Mouse (Mus musculus) brain, adult 2 months (tissue): ENCODE results near the gene Ccdc74a.
A peak's percentile ranks its signal among the peaks of the same experiment; 100 is the strongest.
"Not testable (repeated sequence)": the region's sequence is repeated elsewhere in the genome, so short reads cannot be mapped to it uniquely, and the experiment has no call there.

ENCODE experiments used
- DNase-seq: peaks from one replicate; pipeline ENCODE4 v3.0.0; 2011; ENCODE audit warnings: low read depth, low spot score

Gene Ccdc74a

GRCm38 (mm10) chr16:17646310-17647114 lies at the start of gene Ccdc74a:
Gene Ccdc74a, plus strand, starts transcription at chr16:17646470.
- DNase-seq: peak; percentile 89

- DNase-seq: peak; percentile 53
These were observed 45.2 kb upstream of the Ccdc74a start for GRCm38 (mm10) chr16:17600944-17601562.

DNA sequence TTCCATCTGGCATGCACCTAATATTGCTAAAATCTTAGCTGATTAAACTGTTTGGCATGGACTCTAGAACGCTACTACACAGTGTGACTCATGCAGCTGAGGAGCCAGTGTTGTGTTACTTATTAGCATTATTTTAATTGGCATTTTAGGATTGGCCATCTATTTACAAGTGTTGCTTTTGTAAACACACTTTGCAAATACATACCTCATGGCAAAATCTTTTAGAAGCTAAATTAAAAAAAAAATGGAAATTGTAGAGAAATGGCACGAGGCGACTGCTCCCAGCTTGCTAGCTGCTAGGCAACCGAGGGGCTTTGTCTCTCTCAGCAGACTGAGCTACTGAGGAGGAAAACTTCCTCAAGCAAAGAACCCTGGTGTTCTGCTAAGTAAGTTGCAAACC lies 41.3 kb upstream of the Ccdc74a start:
- DNase-seq: peak; percentile 20

DNA sequence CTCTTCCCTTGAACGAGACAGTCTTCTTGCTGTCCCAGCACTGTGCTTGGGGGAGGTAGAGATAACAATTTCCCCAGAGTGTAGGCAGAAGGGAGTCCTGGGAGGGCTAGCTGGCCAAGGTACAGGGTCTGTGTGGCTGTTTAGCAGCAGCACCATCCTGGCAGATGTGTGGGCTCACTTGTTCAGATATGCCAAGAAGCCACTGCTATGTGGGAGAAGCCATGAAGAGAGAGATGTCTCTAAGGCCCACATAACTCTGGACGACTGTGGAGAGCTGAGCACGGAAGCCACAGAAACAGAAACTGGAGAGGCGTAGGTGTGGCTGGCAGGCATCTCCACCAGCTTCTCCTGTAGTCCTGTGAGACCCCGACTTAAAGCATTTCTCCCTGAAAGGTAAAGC lies 40.6 kb upstream of the Ccdc74a start:
- peak; percentile 80 for DNase-seq

GRCm38 (mm10) chr16:17611383-17611782 lies 34.9 kb upstream of the Ccdc74a start:
- peak; percentile 83 for DNase-seq

- not testable (repeated sequence) for DNase-seq
These were observed 31.5 kb upstream of the Ccdc74a start for GRCm38 (mm10) chr16:17614740-17615139.

- no peak for DNase-seq
These were observed 30.1 kb upstream of the Ccdc74a start for GRCm38 (mm10) chr16:17616212-17616611.

GRCm38 (mm10) chr16:17617922-17618565 lies 28.2 kb upstream of the Ccdc74a start:
- DNase-seq: peak; percentile 79

DNA sequence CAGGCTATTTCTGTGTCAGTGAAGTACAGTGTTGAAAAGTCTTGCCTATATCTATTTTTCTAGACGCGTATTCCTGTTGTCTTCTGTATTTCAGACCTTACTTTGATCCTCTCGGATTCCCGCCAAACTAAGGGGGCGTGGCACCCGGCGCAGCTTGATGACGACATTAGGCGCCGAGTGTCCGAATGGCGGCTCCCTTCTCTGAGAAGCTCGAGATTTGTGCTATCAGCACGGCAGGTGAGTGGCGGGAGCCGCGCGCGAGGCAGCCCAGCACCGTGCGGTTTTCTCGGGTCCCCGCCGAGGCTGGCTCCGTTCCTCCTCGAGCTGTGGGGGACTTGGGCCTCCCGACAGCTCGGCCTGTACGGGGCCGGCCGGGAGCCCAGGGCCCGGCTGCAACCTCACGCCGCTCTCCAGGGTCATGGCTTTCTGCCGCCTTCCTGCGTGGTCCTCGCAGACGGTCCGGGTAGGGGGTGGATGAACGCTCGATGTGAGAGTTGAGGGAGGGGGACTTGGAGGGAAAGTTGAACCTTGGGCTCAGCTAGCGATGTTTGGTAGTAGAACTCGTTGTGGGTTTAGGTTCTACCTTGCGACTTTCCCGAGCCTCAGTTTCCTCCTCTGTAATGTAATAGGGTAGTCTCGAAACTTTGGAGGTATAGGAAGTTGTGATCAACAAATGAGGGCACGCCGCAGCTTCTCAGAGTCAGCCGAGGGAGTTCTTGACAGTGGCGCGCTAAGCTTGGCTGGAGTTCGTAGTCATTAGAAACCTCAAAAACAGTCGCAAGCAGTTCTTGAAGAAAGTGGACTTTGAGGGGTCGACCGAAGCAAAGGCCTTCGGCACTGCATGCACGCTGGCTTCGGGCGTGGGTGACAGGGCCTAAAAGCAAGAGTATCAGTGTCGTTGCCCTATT lies 26.8 kb upstream of the Ccdc74a start, which contains the start of gene Smpd4:
Gene Smpd4, plus strand, starts transcription at position 157 of the 908 bp plus-strand sequence.
- peak; percentile 84 for DNase-seq

DNA sequence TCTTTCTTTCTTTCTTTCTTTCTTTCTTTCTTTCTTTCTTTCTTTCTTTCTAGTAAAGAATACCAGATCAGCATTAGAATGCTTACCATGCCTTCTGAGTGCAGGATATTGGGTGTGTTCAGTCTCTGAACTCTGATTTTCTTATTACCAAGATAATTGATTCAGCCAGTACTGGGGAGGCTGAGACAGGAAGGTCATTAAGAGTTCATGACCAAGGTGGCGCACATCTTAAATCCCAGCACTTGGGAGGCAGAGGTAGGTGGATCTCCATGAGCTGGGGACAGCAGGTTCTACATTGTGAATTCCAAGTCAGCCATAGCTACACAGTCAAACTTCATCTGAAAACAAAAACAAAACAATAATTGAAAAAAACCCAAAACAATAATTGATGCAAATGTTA lies 24.3 kb upstream of the Ccdc74a start:
- no peak for DNase-seq

DNA sequence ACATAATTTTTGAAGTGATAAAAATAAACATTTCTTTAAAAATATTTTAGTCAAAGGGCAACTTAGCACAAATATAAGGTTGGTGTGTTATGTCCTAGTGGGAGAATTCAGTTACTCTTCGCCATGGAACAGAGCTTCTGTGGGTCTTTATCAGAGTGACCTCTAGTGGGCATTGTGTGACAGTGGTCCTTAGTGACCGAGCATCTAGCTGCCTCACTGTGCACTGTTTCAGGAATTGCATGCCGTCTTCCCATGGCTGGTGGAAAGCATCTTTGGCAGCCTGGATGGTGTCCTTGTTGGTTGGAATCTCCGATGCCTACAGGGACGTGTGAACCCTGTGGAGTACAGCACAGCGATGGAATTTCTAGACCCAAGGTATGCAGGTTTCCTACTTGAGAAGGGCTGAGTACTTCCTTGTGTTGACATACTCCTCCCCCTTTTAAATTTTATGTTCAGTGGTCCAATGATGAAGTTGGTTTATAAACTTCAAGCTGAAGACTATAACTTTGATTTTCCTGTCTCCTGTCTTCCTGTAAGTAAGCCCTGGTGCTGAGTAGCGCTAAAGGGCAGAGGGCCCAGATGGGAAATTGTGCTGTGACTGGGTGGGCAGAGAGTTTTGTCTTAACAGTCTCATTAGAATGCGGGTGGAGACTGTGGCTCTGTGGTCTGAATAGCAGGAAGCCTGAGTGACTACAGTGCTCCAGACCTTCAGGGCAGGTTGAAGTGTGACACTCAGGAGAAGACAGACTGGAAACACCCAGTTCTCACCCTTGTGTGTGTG lies 20.6 kb upstream of the Ccdc74a start:
- peak; percentile 64 for DNase-seq

DNA sequence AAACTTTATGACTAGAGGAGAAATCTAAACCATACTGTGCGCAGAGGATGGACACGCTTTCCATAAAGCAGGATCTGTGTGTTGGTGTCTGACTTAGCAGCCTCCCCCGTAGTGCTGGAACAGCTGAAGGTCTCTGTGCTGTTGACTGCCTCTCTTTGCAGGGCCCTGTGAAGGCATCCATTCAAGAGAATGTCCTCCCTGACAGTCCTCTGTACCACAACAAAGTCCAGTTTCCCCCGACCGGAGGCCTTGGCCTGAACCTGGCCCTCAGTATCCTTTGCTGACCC lies 20.1 kb upstream of the Ccdc74a start:
- DNase-seq: no peak

- DNase-seq: peak; percentile 61
These were observed 13.7 kb upstream of the Ccdc74a start for GRCm38 (mm10) chr16:17632580-17632979.

DNA sequence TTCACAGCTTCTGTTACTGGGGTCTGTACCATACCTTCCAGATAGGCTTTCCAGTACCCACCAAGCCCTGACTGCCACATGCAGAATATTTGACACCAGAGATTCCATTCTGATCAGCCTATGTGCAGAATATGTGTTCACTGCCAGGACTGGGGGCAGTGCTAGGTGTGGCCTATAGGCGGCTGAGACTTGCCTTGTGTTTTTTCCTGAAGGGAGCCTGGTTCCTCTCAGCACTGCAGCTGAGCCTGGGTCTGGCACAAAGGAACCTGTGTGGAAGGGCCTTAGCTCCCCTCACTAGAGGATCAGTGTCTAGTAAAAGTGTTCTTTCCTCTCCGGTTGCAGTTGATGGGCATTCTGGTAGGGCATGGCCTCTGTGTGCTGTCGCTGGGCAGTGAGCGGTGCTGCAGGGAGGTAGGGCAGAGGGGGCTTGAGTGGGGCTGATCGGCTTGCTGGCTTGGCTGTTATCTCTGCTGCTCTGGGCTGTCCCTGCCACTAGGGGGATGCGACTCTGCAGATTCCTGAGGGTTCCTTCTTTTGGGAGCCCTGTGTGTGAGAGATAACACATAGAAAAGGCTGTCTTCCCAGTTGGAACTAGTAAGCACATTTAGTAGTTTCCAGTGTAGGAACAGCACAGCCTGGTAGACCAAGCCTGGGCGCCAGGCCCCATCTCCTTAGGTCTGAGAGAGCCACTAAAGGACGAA lies 12.6 kb upstream of the Ccdc74a start:
- DNase-seq: no peak

- peak; percentile 58 for DNase-seq
These were observed 9.4 kb upstream of the Ccdc74a start for GRCm38 (mm10) chr16:17636904-17637303.

GRCm38 (mm10) chr16:17637610-17638009 lies 8.7 kb upstream of the Ccdc74a start:
- DNase-seq: no peak

GRCm38 (mm10) chr16:17638036-17638628 lies 8.1 kb upstream of the Ccdc74a start:
- DNase-seq: no peak

GRCm38 (mm10) chr16:17639081-17639480 lies 7.2 kb upstream of the Ccdc74a start:
- no peak for DNase-seq

- no peak for DNase-seq
These were observed 6.3 kb upstream of the Ccdc74a start for GRCm38 (mm10) chr16:17639951-17640350.

DNA sequence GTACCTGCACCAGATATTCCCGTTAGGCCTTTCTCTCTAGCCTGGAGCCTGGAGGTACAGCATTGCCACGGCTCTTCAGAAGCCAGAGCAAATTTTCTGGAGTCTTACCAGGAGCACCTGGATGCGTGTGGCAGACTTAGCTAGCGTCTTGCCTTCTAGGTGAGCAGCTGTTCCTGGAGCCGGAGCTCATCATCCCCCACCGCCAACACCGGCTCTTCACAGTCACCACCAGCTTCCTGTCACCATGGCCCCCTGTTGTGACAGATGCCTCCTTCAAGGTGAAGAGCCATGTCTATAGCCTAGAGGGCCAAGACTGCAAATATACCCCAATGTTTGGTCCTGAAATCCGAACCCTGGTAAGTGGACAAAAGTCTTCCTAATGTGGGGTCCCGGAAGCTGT lies 5.6 kb upstream of the Ccdc74a start:
- DNase-seq: no peak
